Mouse (Mus musculus) left cerebral cortex, adult 2 months (tissue): Measurements from ENCODE around the gene Rnf185. TPM values are rescaled to one million over a fixed set of nuclear protein-coding genes. Genes with fewer than 3 reads are reported as not detected.

Experiments used
- DNase-seq, 2 experiments: peaks; one replicate each; pipeline ENCODE4 v3.0.0; 2021 to 2022; ENCODE audit warnings: low spot score in 2 of 2, mixed read lengths in 1 of 2; ENCODE audit errors: extremely low spot score in 1 of 2
- H3K27ac ChIP-seq: fragments of 200-600 bp; 2 replicates; pipeline ENCODE4 v1.8.1; 2022
- H3K4me3 ChIP-seq: fragments of 200-600 bp; 2 replicates; pipeline ENCODE4 v1.8.1; 2022
- CTCF ChIP-seq: fragments of 200-600 bp; IDR thresholded peaks from 2 replicates; pipeline ENCODE4 v1.8.1; 2022; ENCODE audit warnings: antibody characterized with exemption, mild to moderate bottlenecking, moderate library complexity
- intact Hi-C: fragments of 180-260 bp; cut with DNase I; formaldehyde crosslinking; loops from one replicate; pipeline ENCODE4 v1.15.1; 2025
- total RNA-seq, 2 experiments: library from RNA; stranded (reverse); gene quantifications; 2 replicates each; pipeline ENCODE4 v1.2.3; 2021

Gene Rnf185
- total RNA-seq, 2 experiments from 2014 or later: 26.4 to 27.6 TPM

DNA sequence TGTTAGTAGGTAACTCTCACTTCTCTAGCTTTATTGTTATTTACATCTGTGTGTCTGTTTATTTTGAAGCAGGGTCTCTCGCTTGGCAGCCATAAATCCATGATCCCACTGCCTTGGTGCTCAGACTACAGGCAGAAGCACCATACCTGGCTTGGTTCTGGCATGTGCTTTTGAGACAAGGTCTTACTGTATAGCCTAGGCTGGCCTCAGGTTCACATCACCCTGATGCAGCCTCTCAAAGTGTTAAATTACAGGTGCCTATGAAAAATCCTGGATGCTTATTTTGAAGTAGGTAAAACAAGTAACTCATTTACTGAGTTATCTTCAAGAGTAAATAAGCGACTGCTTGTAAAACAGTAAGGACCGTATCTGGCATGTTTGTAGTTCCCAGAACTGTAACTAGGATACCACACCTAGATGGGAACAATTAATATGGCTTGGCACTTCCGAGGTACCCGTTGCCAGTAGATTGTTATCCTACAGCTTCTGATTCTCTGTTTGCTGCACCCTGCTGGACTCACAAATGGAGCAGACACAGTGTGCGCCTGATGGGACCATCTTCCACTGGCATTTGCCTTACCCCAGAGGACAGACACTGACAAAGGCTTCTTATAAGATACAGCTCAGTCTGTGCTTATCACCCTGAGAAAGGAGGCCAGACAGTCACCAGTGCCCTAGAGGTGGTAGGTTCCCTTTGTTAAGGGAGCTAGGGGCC, 64.5 kb downstream of the Rnf185 start:
- intact Hi-C loops: loop anchor here (1.0 to 2.0 kb wide), 3 partner anchors 21 to 127 kb away; partner anchors contain the start of genes Rnf185 and Selenom
- no peak for TF ChIP-seq CTCF

DNA sequence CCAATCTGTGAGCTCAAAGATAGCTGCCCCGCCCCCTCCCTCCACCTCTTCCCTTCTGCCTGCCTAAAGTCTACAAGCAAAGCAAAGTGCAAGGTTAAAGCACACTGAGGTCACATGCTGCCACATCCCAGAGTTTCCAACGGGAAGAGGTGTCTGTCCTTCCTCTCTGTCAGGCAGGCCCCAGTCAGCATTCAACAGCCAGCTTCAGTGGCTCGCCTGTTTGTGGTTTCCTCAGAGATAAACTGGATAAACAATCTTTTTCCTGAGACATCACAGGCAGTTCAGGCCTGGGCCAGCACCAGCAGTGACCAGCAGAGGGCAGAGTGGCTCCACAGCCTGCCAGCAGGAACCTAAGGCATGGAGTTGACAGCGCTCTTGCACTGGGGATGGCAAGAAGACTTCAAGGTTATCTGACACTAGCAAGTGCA, 65.2 kb downstream of the Rnf185 start:
- peak; percentile 85 to 91 for DNase-seq
- peak overlapping the region; percentile 7 for H3K27ac ChIP-seq
- intact Hi-C loops: loop anchor here (1.0 to 2.0 kb wide), 3 partner anchors 21 to 128 kb away; partner anchors contain the start of genes Rnf185 and Selenom
- peak; percentile 98 for TF ChIP-seq CTCF
- H3K4me3 ChIP-seq: no peak overlapping the region

More for the DNA sequence above, 64.5 kb downstream of the Rnf185 start:
- peak overlapping the region; percentile 7 for H3K27ac ChIP-seq
- no peak for DNase-seq
- no peak overlapping the region for H3K4me3 ChIP-seq

DNA sequence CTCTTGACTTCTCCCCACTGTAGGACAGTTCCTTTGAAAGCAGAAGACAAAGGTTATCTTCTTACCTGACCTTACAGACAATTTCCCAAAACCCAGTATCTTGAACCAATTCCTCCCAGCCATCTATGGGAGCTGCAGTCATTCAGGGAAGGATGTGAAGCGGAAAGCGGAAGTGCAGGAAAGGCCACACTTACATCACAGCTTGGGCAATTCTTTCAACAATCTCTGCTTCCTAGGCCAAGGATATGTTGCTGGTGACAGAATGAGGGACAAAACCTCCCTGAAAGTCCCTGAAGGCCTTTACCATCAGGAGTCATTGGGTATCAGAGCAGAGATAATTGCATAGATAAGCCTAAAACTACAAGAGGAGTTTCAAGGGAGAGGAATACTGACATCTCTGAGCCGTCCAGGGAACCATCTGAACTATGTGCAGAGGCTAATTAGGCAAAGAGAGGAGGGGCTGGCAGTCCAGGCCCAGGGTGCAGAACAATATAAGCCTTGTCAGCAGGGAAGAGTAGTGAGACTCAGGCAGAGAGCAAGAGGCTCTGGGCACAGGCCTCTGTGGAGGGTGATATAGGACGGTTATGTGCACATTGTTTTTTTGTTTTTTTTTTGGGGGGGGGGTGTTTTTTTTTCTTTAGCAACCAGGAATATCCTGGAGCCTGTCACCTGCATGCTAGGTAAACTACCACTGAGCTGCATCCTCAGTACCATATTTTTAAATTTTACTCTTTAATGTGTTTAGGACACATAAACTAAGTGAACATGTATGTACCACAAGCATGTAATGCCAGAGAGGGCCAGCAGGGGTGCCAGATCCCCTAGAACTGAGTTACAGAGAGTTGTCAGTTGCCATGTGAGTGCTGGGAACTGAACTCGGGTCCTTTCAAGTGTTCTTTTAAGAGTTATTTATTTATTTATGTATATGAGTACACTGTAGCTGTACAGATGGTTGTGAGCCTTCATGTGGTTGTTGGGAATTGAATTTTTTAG, 69.3 kb downstream of the Rnf185 start:
- DNase-seq: no peak
- Histone ChIP-seq H3K27ac (no peak overlapping the region; the same call in 1 of the 2 replicates), H3K4me3 (no peak overlapping the region)
- intact Hi-C loops: no loop called here
- TF ChIP-seq CTCF: peak; percentile 25

DNA sequence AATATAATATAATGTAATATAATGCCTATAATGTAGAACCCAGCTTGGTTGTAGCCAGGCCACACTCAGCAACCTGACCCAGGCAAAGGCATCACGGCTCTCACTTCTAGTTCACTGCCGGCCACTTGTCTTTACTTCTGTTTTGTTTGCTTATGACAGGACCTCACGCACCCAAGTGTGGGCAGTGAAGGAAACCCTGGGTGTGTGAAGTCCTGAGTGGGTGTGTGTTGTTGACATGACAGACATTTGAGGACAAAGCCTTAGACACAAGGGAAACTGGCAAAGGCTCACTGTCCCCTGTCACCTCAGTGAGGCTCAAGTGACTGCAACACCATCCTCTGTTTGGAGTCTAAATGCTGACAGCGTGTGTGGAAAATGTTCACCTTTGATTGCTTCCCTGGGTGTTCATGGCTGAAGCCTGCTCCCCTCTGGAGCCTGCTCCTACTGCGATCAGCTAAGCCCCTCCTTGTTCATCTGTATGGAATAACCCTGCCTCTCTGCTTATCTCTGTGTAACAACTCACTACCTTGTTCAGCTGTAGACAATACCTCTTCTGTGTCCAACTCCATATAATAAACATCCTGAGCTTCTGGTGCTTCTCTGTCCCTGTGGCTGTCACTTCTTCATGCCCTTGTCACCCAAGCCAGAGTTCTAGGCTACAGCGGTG, 70.9 kb downstream of the Rnf185 start:
- Histone ChIP-seq H3K4me3 (no peak overlapping the region), H3K27ac (no peak overlapping the region)
- TF ChIP-seq CTCF: no peak
- intact Hi-C loops: no loop called here
- no peak for DNase-seq

DNA sequence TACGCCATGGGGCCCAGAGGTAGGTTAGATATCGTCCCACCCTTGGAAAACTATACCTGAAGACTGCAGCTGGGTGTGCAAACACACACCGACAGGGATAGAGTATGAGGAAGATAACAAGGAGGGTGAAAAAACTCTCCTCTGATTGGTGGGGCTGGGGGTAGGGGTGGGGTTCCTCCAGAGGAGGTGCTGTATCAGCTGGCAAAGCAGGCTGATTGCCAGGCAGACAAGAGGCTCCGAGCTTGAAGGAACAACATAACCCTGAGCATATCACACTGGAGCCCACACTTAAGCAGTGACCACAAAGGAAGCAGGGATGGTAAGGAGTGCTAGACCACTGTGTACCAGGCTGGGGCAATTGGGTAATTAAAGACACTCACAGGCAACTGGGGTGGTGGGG, 72.7 kb downstream of the Rnf185 start:
- intact Hi-C loops: no loop called here
- H3K27ac ChIP-seq: no peak overlapping the region
- TF ChIP-seq CTCF: no peak
- no peak overlapping the region for H3K4me3 ChIP-seq
- DNase-seq: no peak

DNA sequence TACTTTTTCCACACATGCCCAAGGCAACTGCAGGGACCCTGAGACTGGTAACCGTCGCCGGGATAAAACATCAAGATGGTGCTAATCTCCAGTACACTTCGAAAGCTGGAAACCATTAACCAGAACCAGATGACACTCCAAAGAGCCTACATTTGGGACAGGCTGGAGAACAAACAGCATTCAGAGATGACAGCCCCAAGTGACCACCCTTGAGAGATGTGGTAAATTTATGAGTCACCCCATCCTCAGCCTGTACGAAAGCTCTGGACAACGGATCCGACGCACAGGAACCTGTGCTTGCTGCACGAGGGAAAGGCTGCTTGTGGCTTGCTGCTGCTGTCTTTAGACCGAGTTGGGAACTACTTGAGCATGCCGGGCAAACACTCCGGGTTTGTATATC, 77.4 kb downstream of the Rnf185 start:
- no peak overlapping the region for H3K27ac ChIP-seq

DNA sequence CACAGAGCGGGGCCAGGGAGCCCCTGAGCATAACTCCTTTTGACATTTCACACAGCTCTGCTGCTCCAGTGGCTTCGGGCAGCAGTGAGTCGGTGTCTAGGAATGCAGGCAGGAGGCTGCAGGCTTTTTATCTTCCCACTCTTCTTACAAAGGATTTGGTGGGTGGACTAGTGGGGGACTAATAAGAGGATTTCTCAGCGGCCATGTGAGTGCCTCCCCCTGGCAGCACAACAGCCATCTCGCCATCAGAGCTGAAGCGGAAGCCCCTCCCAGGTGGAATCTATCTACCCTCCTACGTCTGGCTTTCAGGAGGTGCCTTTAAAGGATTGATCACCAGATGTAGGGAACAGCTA, 77.9 kb downstream of the Rnf185 start:
- Histone ChIP-seq H3K4me3 (no peak overlapping the region), H3K27ac (no peak overlapping the region)
- intact Hi-C loops: no loop called here
- no peak for TF ChIP-seq CTCF
- DNase-seq: no peak

More for the DNA sequence above, 77.4 kb downstream of the Rnf185 start:
- no peak for TF ChIP-seq CTCF
- DNase-seq: no peak
- H3K4me3 ChIP-seq: no peak overlapping the region
- intact Hi-C loops: no loop called here

DNA sequence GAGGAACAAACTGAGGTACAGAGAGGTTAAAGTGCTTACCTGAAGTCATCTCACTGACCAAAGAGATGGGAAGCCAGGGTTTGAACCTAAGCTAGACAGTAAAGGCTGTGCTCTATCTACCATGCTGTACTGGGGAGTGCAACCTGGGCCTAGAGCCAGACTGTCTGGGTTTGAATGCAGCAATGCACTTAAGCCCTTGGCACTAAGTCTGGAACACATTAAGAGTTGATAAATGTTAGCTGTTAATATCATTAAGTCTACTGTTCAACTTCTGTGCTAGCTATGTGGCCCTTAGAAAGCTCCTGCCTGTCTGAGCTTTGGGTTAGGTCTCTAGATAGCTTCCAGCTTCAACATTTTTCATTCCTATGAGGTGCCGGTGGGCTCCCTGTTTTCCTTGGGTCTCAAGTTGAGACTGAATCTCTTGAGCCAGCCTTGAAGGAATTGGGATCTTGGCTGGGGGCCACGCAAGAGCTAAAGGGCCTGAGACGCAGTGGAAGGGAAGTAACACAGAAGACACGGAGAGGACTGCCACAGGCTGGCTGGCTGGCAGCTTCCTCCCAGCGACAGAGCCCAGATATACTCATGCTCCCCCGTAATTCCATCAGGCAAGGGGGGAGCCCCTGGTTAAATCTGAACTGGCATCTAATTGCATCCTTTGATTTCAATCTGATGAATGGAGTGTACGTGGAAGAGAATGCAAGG, 78.4 kb downstream of the Rnf185 start:
- DNase-seq: no peak
- Histone ChIP-seq H3K4me3 (no peak overlapping the region), H3K27ac (no peak overlapping the region)
- intact Hi-C loops: no loop called here
- TF ChIP-seq CTCF: no peak

DNA sequence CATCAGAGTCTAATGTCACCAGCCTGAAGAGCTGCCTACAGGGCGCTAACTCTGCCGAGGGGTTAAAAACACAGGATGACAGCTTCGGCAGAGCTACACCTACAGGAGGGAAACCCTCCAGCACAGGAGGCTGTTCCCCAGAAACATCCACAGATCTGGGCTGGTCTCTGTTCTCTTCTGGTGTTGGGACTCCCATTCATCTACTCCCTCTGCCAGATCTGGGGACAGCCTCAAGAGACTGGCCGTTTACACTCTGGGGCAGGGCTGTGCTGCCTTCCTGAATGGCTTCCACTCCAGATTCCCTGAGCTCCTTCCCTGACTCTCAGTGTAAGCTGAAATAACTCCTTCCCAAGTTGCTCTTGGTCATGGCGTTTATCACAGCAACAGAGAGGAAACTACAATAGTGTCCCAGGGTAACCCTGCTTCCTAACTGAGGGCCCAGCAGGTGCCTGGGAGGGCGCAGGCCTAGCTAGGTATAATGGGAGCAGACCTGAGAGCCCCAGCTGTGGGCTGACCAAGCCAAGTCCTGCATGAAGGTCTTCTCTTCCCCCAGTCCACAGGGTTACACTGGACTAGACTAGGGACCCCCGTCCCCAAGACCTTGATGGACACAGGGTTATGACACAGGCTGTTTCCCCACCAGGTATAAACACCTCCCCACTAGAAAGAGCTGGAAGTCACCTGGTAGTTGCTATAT, 80.4 kb downstream of the Rnf185 start:
- H3K4me3 ChIP-seq: peak overlapping the region; percentile 77
- intact Hi-C loops: no loop called here
- H3K27ac ChIP-seq: peak overlapping the region; percentile 87
- no peak for TF ChIP-seq CTCF
- DNase-seq: no peak

DNA sequence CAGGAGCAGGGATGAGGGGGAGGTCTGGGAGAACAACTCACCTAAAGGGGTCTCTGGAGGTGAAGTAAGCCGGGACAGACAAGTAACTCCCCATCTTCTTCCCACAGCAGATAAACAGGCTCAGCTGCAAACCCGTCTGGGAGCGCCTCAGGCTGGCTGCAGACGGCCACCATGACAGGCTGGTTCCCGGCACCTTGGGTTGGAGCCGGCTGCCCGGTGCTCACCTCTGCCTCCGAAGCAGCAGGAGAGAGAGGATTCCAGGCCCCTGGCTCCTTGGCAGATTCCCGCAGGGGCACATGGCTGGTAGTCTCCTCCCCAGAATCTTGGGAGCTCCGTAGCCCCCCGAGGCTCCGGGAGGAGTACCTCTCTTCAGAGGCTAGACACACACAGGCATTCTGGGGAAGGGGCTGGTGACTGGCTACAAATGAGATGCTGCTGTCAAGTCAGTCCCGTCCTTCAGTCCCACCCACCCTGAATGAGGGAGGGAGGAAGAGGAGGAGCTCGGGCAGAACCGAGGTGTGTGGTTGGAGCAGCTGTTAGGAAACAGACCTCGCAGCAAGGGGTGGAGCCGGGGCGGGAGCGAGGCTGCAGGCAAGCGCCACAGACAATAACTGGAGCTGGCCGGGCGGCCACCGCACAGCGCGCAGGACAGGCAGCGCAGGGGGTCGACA, 81.1 kb downstream of the Rnf185 start:
- Histone ChIP-seq H3K27ac (peak overlapping the region; percentile 87), H3K4me3 (peak overlapping the region; percentile 77)
- peak; percentile 80 to 82 for DNase-seq
- intact Hi-C loops: no loop called here
- TF ChIP-seq CTCF: no peak
